Mouse (Mus musculus): ENCODE data around the gene Peak1.

DNA sequence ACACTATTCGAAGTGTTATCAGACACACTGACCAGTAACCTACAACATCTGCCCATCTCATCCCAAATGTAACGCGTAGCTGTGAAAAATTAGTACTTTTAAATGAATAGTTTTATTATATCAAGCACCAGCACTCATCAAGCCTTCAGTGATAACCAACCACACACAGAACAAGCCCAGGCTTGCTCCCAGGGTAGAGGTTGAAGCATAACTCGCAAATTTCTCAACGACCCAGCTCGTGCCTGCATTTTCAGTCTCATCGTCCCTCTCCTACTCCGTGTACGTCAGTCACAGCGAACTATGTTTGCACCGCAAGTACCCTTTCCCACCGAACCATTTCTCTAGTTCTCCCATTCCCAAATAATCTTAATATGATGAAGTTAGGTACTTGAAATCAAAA, 83.5 kb downstream of the Peak1 start:
- TF ChIP-seq CTCF (IDR thresholded peaks at IDR 0.05; ENCODE audit: extremely low read depth, insufficient read depth, low read length) (no peak), POLR2A (IDR thresholded peaks at IDR 0.05; ENCODE audit: extremely low read depth, insufficient read depth, low read length) (no peak)
